Mouse (Mus musculus): ENCODE data around the gene Riok2. TPM values are rescaled to one million over a fixed set of nuclear protein-coding genes. Genes with fewer than 3 reads are reported as not detected.

The Riok2 gene
- polyA plus RNA-seq, 1 experiment: 25.9 TPM

GRCm38 (mm10) chr17:17433679-17434078 is 59.6 kb downstream of the Riok2 start:
- Histone ChIP-seq H3K4me3 (replicated peaks; ENCODE audit: insufficient read depth, low read depth, low read length) (no peak overlapping the region), H3K4me1 (ENCODE audit: control insufficient read depth, insufficient read depth, low read length) (no peaks in the 10 kb centered on the region), H3K27ac (ENCODE audit: insufficient read depth, low read length) (no peak overlapping the region), H3K27me3 (ENCODE audit: control insufficient read depth, insufficient read depth, low read length) (no peaks in the 10 kb centered on the region)
- no peak for DNase-seq
- WGBS: 85% methylated on average over 4 of the region's 4 CpGs
- TF ChIP-seq POLR2A (IDR thresholded peaks at IDR 0.05; ENCODE audit: borderline replicate concordance, insufficient read depth, low read length) (no peak), CTCF (IDR thresholded peaks at IDR 0.05; ENCODE audit: borderline replicate concordance, insufficient read depth, low read depth, low read length) (no peak)

GRCm38 (mm10) chr17:17438576-17439191 is 64.6 kb downstream of the Riok2 start:
- DNase-seq: no peak
- TF ChIP-seq CTCF (IDR thresholded peaks at IDR 0.05; ENCODE audit: borderline replicate concordance, insufficient read depth, low read depth, low read length): no peak
- no peak for TF ChIP-seq POLR2A (IDR thresholded peaks at IDR 0.05; ENCODE audit: borderline replicate concordance, insufficient read depth, low read length)
- no peaks in the 10 kb centered on the region for H3K27me3 ChIP-seq (ENCODE audit: control insufficient read depth, insufficient read depth, low read length)
- no peak overlapping the region for H3K27ac ChIP-seq (ENCODE audit: insufficient read depth, low read length)
- no peak overlapping the region for H3K4me3 ChIP-seq (replicated peaks; ENCODE audit: insufficient read depth, low read depth, low read length)
- H3K4me1 ChIP-seq (ENCODE audit: control insufficient read depth, insufficient read depth, low read length): no peaks in the 10 kb centered on the region

DNA sequence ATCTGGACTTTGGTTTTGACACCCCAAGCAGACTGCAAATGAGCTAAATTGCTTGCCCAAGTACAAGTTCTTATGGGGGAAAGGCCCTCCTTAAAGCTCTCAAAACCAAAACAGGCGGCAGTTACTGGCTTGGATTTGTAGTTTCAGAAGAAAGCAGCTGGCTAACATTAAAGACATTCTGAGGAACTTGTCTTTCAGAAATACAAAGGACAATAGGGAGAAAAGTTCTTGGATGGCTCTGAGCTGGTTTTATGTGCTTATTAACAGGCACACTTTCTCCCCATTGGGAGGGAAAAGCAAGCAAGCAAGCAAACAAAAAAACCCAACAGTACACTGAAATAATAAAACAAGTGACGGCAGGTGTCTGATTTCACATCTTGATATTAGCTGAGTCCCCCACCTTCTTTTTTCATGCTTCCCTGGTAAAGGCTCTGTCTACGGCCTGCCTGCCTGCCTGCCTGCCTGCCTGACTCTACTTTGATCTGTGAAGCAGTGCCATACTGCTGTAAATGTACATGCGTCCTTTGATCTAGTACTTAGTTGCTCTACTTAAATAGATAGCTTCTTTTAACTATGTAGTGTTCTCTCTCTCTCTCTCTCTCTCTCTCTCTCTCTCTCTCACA is 67.9 kb downstream of the Riok2 start:
- whole genome bisulfite sequencing: 60% methylated on average over 4 of the region's 4 CpGs
- Histone ChIP-seq H3K27me3 (ENCODE audit: control insufficient read depth, insufficient read depth, low read length) (no peaks in the 10 kb centered on the region), H3K27ac (ENCODE audit: insufficient read depth, low read length) (no peak overlapping the region), H3K4me3 (replicated peaks; ENCODE audit: insufficient read depth, low read depth, low read length) (no peak overlapping the region), H3K4me1 (ENCODE audit: control insufficient read depth, insufficient read depth, low read length) (no peaks in the 10 kb centered on the region)
- TF ChIP-seq POLR2A (IDR thresholded peaks at IDR 0.05; ENCODE audit: borderline replicate concordance, insufficient read depth, low read length): no peak
- no peak for TF ChIP-seq CTCF (IDR thresholded peaks at IDR 0.05; ENCODE audit: borderline replicate concordance, insufficient read depth, low read depth, low read length)
- DNase-seq: no peak

- TF ChIP-seq POLR2A (IDR thresholded peaks at IDR 0.05; ENCODE audit: borderline replicate concordance, insufficient read depth, low read length): no peak
- no peak for TF ChIP-seq CTCF (IDR thresholded peaks at IDR 0.05; ENCODE audit: borderline replicate concordance, insufficient read depth, low read depth, low read length)
- WGBS: 96% methylated on average over 3 of the region's 3 CpGs
These were observed 70.3 kb downstream of the Riok2 start for GRCm38 (mm10) chr17:17444297-17444886.

More at GRCm38 (mm10) chr17:17444297-17444886, 70.3 kb downstream of the Riok2 start:
- Histone ChIP-seq H3K27me3 (ENCODE audit: control insufficient read depth, insufficient read depth, low read length) (no peaks in the 10 kb centered on the region), H3K27ac (ENCODE audit: insufficient read depth, low read length) (no peak overlapping the region), H3K4me3 (replicated peaks; ENCODE audit: insufficient read depth, low read depth, low read length) (no peak overlapping the region), H3K4me1 (ENCODE audit: control insufficient read depth, insufficient read depth, low read length) (no peaks in the 10 kb centered on the region)
- DNase-seq: no peak

Other genes starting within 250 kb of the Riok2 start
- 8.4 and 9.6 TPM in 2 replicates for gene Lix1, start 28.4 kb downstream of the Riok2 start, polyA plus RNA-seq (2012; rRNA removed)